Mouse (Mus musculus) cortical plate, adult 2 months (tissue): ENCODE measurements around the gene Mosmo. TPM values are rescaled to one million over a fixed set of nuclear protein-coding genes. Genes with fewer than 3 reads are reported as not detected.

Experiments used
- H3K27ac ChIP-seq: fragments of 200-500 bp; 2 replicates; pipeline ENCODE4 v1.5.1; 2012; ENCODE audit warnings: low read length, control low read depth, inconsistent platforms; ENCODE audit not compliant: insufficient read depth
- H3K4me1 ChIP-seq: fragments of 200-500 bp; 2 replicates; pipeline ENCODE4 v1.6.1; 2011; ENCODE audit warnings: low read length; ENCODE audit not compliant: control insufficient read depth, insufficient read depth
- H3K4me3 ChIP-seq: fragments of 200-500 bp; 2 replicates; pipeline ENCODE4 v1.5.1; 2011; ENCODE audit warnings: mild to moderate bottlenecking, low read length, control low read depth; ENCODE audit not compliant: insufficient read depth
- CTCF ChIP-seq: fragments of 200-500 bp; IDR thresholded peaks from 2 replicates; pipeline ENCODE4 v1.5.1; 2011; ENCODE audit warnings: mild to moderate bottlenecking, control low read depth, low read length; ENCODE audit not compliant: insufficient read depth; ENCODE audit errors: extremely low read depth
- POLR2A ChIP-seq: fragments of 200-500 bp; IDR thresholded peaks from 2 replicates; pipeline ENCODE4 v1.6.1; 2011; ENCODE audit warnings: mild to moderate bottlenecking, low read length, control low read depth; ENCODE audit not compliant: insufficient read depth; ENCODE audit errors: extremely low read depth
- polyA plus RNA-seq: library from polyadenylated mRNA; depleted of rRNA; stranded (reverse); fragments of >200 nt; gene quantifications from 2 replicates; pipeline ENCODE4 v1.2.3, GENCODE M21; 2012

Gene Mosmo
- polyA plus RNA-seq, 1 experiment = 37.0 TPM

- Histone ChIP-seq H3K4me1 (peaks cover 2% of the 10 kb centered on the region), H3K4me3 (no peak overlapping the region), H3K27ac (no peak overlapping the region)
- no peak for TF ChIP-seq POLR2A
- TF ChIP-seq CTCF = no peak
Observed at GRCm38 (mm10) chr7:120722063-120722462, 44.6 kb downstream of the Mosmo start.

DNA sequence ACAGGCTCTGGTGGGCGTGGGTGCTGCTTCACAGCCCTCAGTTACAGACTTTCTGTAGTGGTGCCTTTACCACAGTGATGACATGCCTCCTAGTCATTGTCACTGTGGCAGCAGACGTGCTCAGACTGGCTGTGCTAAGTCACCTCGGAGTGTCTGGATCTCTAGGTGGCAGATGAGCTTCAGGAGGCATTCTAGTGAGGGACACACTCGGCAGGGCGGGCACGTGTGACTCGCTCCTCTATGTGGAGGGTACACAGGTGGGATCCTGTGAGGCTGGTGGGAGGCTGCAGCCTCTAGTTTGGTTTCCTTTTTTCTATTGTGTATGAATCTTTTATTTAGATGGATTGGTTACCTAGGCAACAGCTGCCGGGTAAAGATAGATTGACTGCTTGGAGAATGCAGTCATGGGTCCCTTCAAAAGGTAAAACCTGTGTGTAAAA, 45.4 kb downstream of the Mosmo start:
- Histone ChIP-seq H3K4me3 (no peak overlapping the region), H3K27ac (no peak overlapping the region), H3K4me1 (peaks cover 2% of the 10 kb centered on the region)
- no peak for TF ChIP-seq CTCF
- TF ChIP-seq POLR2A = no peak

- TF ChIP-seq CTCF (peak; percentile 75), POLR2A (no peak)
- Histone ChIP-seq H3K4me3 (no peak overlapping the region), H3K4me1 (no peaks in the 10 kb centered on the region), H3K27ac (no peak overlapping the region)
Observed at GRCm38 (mm10) chr7:120727581-120727980, 50.2 kb downstream of the Mosmo start.

GRCm38 (mm10) chr7:120729635-120730034, 52.2 kb downstream of the Mosmo start:
- Histone ChIP-seq H3K27ac (no peak overlapping the region), H3K4me3 (no peak overlapping the region), H3K4me1 (no peaks in the 10 kb centered on the region)
- no peak for TF ChIP-seq POLR2A
- no peak for TF ChIP-seq CTCF

GRCm38 (mm10) chr7:120732906-120733305, 55.5 kb downstream of the Mosmo start:
- H3K27ac ChIP-seq = no peak overlapping the region
- no peak overlapping the region for H3K4me3 ChIP-seq

GRCm38 (mm10) chr7:120739018-120739417, 61.6 kb downstream of the Mosmo start, which contains the start of gene Vwa3a:
Gene Vwa3a (plus strand): TSS chr7:120739318.
- Histone ChIP-seq H3K27ac (peak within 1 kb of the TSS; percentile 57; the same call in 1 of the 2 replicates), H3K4me3 (no peak within 1 kb of the TSS), H3K4me1 (peaks cover 6% of the 10 kb centered on the region)
- TF ChIP-seq POLR2A (no peak), CTCF (no peak)

More at GRCm38 (mm10) chr7:120732906-120733305, 55.5 kb downstream of the Mosmo start:
- TF ChIP-seq CTCF = no peak
- no peak for TF ChIP-seq POLR2A
- peaks cover 1% of the 10 kb centered on the region; the same call in 1 of the 2 replicates for H3K4me1 ChIP-seq

DNA sequence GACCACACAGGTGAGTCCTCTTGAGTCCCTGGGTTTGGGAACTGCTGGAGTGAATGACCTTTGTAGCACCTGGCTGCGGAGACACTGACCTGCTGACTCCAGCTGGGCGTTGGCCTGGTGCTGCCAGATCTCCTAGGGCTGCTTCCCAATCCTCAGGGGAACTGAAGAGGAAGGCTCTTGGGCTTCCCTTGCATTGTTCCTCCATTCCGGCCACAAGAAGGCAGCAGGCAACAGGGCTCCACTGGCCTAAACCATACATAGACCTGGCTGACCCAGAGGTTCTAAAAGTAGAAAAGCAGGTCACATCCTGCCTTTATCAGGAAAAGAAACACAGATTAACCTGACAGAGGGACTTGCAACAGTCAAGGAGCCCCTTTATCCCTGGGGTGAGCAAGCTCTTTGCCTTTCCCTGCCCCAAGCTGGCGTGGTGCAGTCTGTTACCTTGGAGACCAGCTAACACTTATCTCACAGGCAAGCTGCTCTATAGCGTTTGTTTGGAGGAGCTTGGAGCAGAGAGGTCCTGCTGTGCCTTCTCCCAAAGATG, 62.2 kb downstream of the Mosmo start:
- TF ChIP-seq POLR2A (no peak), CTCF (no peak)
- H3K4me1 ChIP-seq = peaks cover 6% of the 10 kb centered on the region
- H3K27ac ChIP-seq = 0 out of 2 replicates have a peak overlapping the region, but pooled peaks have one; percentile 18
- no peak overlapping the region for H3K4me3 ChIP-seq

DNA sequence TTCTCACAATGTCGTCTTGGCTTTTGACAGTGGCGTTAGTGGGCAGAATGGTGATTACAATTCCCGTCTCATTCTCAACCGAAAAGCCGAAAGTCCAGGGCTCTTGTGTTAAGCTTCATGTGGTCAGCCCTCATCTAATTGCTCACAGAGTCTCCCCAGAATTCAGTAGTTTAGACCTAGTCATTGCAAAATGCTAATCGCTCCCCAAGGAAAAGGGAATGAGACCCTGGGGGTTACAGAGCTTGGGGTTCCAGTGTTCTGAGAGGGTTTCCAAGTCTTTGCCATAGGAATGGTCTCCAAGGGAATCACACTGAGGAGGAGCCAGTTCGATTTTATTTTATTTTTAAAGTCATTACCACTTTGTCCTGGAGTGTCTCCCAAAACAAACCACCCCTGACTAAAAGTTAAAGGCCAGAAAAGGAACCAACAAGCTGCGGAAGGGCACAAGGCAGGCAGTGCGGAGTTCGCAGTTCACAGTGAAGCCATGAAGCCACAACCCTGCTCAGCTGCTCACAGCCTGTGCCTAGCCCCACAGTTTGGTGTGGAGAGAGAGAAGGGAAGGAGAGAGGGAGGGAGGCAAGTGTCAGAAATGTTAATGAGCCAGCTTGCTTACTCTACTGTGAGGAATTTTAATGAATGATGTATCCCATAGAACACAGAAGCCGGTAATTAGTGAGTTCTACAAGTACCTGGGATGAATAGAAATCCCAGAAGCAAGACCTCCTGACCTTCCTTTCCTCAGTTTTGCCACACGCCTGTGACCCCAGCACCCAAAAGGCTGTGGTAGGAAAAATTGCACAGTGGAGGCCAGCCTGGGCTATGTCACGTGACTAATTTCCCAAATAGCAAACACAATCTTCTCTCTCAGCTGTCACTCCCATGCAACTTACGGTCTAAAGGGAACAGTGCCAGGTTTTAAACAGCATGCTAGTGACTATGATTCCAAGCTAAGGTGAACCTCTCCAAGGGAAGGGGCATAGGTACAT, 66.2 kb downstream of the Mosmo start:
- TF ChIP-seq POLR2A (no peak), CTCF (no peak)

DNA sequence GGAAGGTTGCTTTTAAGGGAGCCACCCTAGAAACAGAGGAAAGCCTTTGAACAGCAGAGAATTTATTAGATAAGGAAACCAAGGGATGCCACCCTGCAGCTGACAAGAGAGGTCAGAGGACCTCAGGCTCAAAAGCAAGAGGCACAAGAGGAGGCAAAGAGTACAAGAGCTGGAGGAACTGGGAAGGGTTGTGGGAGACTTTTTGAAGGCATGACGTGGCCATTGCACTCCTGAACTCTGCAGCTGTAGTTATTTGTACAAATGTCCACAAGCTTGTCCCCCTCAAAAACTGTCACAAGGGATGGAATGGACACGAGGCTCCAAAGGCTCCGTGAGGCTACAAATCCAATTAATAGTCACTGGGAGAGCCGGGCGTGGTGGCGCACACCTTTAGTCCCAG, 67.2 kb downstream of the Mosmo start:
- no peak overlapping the region for H3K4me3 ChIP-seq
- H3K4me1 ChIP-seq = peaks cover 2% of the 10 kb centered on the region; the same call in 1 of the 2 replicates
- H3K27ac ChIP-seq = no peak overlapping the region

More for the DNA sequence above, 66.2 kb downstream of the Mosmo start:
- Histone ChIP-seq H3K4me1 (peaks cover 4% of the 10 kb centered on the region; the same call in 1 of the 2 replicates), H3K4me3 (no peak overlapping the region), H3K27ac (no peak overlapping the region)

GRCm38 (mm10) chr7:120746029-120746428, 68.6 kb downstream of the Mosmo start:
- TF ChIP-seq CTCF (no peak), POLR2A (no peak)
- Histone ChIP-seq H3K4me3 (no peak overlapping the region), H3K4me1 (no peaks in the 10 kb centered on the region), H3K27ac (no peak overlapping the region)

More for the DNA sequence above, 67.2 kb downstream of the Mosmo start:
- TF ChIP-seq POLR2A = no peak
- no peak for TF ChIP-seq CTCF

GRCm38 (mm10) chr7:120746821-120747220, 69.4 kb downstream of the Mosmo start:
- H3K4me1 ChIP-seq = peaks cover 1% of the 10 kb centered on the region
- no peak overlapping the region for H3K27ac ChIP-seq
- TF ChIP-seq POLR2A (no peak), CTCF (no peak)
- H3K4me3 ChIP-seq = no peak overlapping the region
